Mouse (Mus musculus) kidney, embryonic 14.5 days (tissue): ENCODE data around the gene Mepce. TPM values are rescaled to one million over a fixed set of nuclear protein-coding genes. Genes with fewer than 3 reads are reported as not detected.

Experiments used
- ATAC-seq: fragments of 200-750 bp; cut with Nextera tagmentation; 2 replicates; pipeline ENCODE4 v1.8.0; 2017; ENCODE audit warnings: moderate number of reproducible peaks, mild to moderate bottlenecking, moderate TSS enrichment, moderate library complexity; ENCODE audit not compliant: low FRiP score, low TSS enrichment
- H3K27ac ChIP-seq: fragments of 300-500 bp; sonication (generic); 2 replicates; pipeline ENCODE4 v1.5.1; 2014; ENCODE audit warnings: low read depth, mild to moderate bottlenecking, low read length, moderate library complexity, mixed read lengths
- H3K27me3 ChIP-seq: fragments of 300-500 bp; sonication (generic); 2 replicates; pipeline ENCODE4 v1.6.1; 2014; ENCODE audit warnings: mild to moderate bottlenecking, low read length; ENCODE audit not compliant: control insufficient read depth, insufficient read depth
- H3K36me3 ChIP-seq: fragments of 300-500 bp; sonication (generic); 2 replicates; pipeline ENCODE4 v1.6.1; 2014; ENCODE audit warnings: low read length, mixed read lengths; ENCODE audit not compliant: control insufficient read depth, insufficient read depth
- H3K4me1 ChIP-seq: fragments of 300-500 bp; sonication (generic); 2 replicates; pipeline ENCODE4 v1.6.1; 2014; ENCODE audit warnings: low read length, mixed read lengths; ENCODE audit not compliant: control insufficient read depth, insufficient read depth
- H3K4me2 ChIP-seq: fragments of 300-500 bp; sonication (generic); replicated peaks from 2 replicates; pipeline ENCODE4 v1.6.1; 2014; ENCODE audit warnings: low read depth, mild to moderate bottlenecking, low read length
- H3K4me3 ChIP-seq: fragments of 300-500 bp; sonication (generic); 2 replicates; pipeline ENCODE4 v1.5.1; 2014; ENCODE audit warnings: mild to moderate bottlenecking, low read length
- H3K9ac ChIP-seq: fragments of 300-500 bp; sonication (generic); 2 replicates; pipeline ENCODE4 v1.6.1; 2014; ENCODE audit warnings: low read depth, mild to moderate bottlenecking, low read length, moderate library complexity
- H3K9me3 ChIP-seq: fragments of 300-500 bp; sonication (generic); 2 replicates; pipeline ENCODE4 v1.6.1; 2016; ENCODE audit warnings: low read length; ENCODE audit not compliant: control insufficient read depth
- WGBS: fragments of 180-500 bp; shearing (Covaris S2); extraction: QIAGEN DNeasy Blood & Tissue Kit; methylation state at CpG from one replicate; pipeline ENCODE4 v1.1.7; 2014; 5-methylcytosine and 5-hydroxymethylcytosine counted together
- polyA plus RNA-seq: library from polyadenylated mRNA; unstranded; fragments of >200 nt; fragmentation: Nextera tagmentation; extraction: Ambion mirVana; gene quantifications from 2 replicates; pipeline ENCODE4 v1.2.1, GENCODE M21; 2014

The Mepce gene
- polyA plus RNA-seq, 1 experiment from 2014 or later, result 11.8 TPM

GRCm38 (mm10) chr5:137741023-137741931 lies 46.2 kb downstream of the Mepce start, which contains the start of gene Nyap1:
Nyap1 (minus strand) TSS chr5:137741607.
- peak; percentile 83 for ATAC-seq
- Histone ChIP-seq H3K27ac (peak within 1 kb of the TSS; percentile 42; the same call in 1 of the 2 replicates), H3K4me2 (peak within 1 kb of the TSS; percentile 91), H3K4me3 (peak within 1 kb of the TSS; percentile 68), H3K27me3 (no peaks in the 10 kb centered on the region), H3K4me1 (peaks cover 13% of the 10 kb centered on the region; the same call in 1 of the 2 replicates), H3K9me3 (no peaks in the 10 kb centered on the region), H3K36me3 (no peaks in the 10 kb centered on the region), H3K9ac (peak within 1 kb of the TSS; percentile 65)
- under 1% methylated on average over 67 of the region's 71 CpGs for WGBS

DNA sequence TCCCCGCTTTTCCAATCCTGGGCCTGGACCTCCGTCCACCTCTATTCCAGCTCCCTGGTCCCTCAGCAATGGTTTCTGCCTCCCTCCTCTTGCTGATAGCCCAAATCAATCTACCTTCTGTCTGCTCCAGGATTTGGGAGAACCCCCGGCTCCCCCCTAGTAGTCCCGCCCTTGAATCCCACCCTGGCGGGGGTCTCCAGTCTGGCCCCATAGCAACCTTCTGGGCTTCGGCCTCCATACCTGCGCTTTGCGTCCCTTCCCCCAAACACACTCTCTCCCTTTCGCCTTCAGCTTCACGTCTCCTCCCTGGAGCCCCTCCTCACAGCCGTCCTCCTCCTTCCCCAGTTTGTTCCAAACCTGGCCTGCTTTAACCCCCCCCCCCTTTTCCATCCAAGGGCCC lies 46.9 kb downstream of the Mepce start:
- H3K9ac ChIP-seq, result peak overlapping the region; percentile 65
- peak overlapping the region; percentile 91 for H3K4me2 ChIP-seq
- peak overlapping the region; percentile 68 for H3K4me3 ChIP-seq
- peak overlapping the region; percentile 42; the same call in 1 of the 2 replicates for H3K27ac ChIP-seq
- no peaks in the 10 kb centered on the region for H3K27me3 ChIP-seq
- ATAC-seq, result peak; percentile 29
- H3K4me1 ChIP-seq, result peaks cover 13% of the 10 kb centered on the region; the same call in 1 of the 2 replicates
- H3K36me3 ChIP-seq, result peaks cover 3% of the 10 kb centered on the region; the same call in 1 of the 2 replicates
- 8% methylated on average over 11 of the region's 11 CpGs for WGBS
- no peaks in the 10 kb centered on the region for H3K9me3 ChIP-seq

DNA sequence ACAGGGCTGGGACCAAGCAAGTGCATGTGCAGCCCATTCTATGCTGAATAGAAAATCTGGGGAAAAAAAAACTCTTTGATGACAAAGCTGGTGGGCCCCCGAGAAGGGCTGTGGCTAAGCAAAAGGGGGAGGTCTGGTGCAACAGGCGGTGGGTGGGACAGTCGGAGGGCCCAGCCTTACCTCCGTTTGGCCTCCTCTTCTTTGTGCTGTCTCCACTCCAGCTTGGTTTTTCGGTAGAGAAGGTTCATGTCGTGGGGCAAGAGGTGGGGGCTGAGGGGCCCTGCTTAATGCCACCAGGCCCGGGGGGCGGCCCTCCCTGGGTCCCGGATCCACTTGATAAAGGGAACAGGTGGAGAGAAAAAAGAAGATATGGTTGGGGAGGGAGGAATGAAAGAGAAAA lies 48.0 kb downstream of the Mepce start:
- H3K4me2 ChIP-seq, result no peak overlapping the region
- H3K27ac ChIP-seq, result no peak overlapping the region
- no peak overlapping the region for H3K4me3 ChIP-seq
- H3K36me3 ChIP-seq, result peaks cover 11% of the 10 kb centered on the region; the same call in 1 of the 2 replicates
- H3K27me3 ChIP-seq, result no peaks in the 10 kb centered on the region
- H3K4me1 ChIP-seq, result peaks cover 13% of the 10 kb centered on the region; the same call in 1 of the 2 replicates
- H3K9ac ChIP-seq, result peak overlapping the region; percentile 34; the same call in 1 of the 2 replicates
- WGBS, result 57% methylated on average over 9 of the region's 9 CpGs
- H3K9me3 ChIP-seq, result no peaks in the 10 kb centered on the region
- ATAC-seq, result no peak

GRCm38 (mm10) chr5:137738516-137738915 lies 48.9 kb downstream of the Mepce start:
- Histone ChIP-seq H3K9ac (no peak overlapping the region), H3K4me3 (no peak overlapping the region), H3K27ac (no peak overlapping the region), H3K27me3 (no peaks in the 10 kb centered on the region), H3K4me2 (no peak overlapping the region), H3K9me3 (no peaks in the 10 kb centered on the region), H3K4me1 (peaks cover 13% of the 10 kb centered on the region; the same call in 1 of the 2 replicates), H3K36me3 (peaks cover 13% of the 10 kb centered on the region)
- WGBS, result 53% methylated on average over 5 of the region's 5 CpGs
- no peak for ATAC-seq

DNA sequence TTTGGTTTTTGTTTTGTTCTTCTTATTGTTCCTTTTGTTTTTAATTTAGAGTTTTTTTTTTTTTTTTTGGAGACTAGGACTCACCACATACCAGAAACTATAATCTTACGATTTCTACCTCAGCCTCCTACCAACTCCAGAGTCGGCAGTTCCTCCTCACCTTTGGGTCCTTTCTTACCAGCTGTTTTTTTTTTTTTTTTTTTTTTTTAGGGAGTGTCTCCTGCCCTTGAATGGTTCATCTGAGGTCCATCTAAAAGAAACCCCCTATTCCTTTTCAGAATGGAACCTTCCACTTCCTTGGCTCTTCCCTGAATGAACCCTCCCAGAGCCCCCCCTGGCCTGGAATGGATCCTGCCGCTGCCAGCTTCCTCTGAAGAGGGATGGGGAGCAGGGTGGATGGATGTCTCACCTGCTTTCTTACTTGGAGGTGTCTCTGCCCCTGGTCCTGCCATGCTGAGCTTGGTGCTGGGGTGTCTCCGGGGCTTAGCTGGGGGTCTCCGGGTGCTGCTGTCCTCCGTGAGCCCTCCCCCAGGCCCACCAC lies 50.0 kb downstream of the Mepce start:
- Histone ChIP-seq H3K4me1 (peaks cover 13% of the 10 kb centered on the region; the same call in 1 of the 2 replicates), H3K4me3 (no peak overlapping the region), H3K9ac (0 out of 2 replicates have a peak overlapping the region, but pooled peaks have one; percentile 13), H3K4me2 (no peak overlapping the region), H3K27me3 (no peaks in the 10 kb centered on the region), H3K36me3 (peaks cover 14% of the 10 kb centered on the region), H3K9me3 (no peaks in the 10 kb centered on the region), H3K27ac (no peak overlapping the region)
- 87% methylated on average over 6 of the region's 6 CpGs for WGBS
- no peak for ATAC-seq

GRCm38 (mm10) chr5:137734289-137735061 lies 53.0 kb downstream of the Mepce start:
- H3K9ac ChIP-seq, result no peak overlapping the region
- H3K27me3 ChIP-seq, result no peaks in the 10 kb centered on the region
- no peak overlapping the region for H3K4me3 ChIP-seq
- WGBS, result 73% methylated on average over 6 of the region's 6 CpGs
- no peaks in the 10 kb centered on the region for H3K9me3 ChIP-seq
- H3K27ac ChIP-seq, result no peak overlapping the region
- peaks cover 14% of the 10 kb centered on the region for H3K36me3 ChIP-seq
- peak; percentile 64 for ATAC-seq
- H3K4me2 ChIP-seq, result no peak overlapping the region
- 0 out of 2 replicates have a peak, but pooled peaks cover 4% of the 10 kb centered on the region for H3K4me1 ChIP-seq

DNA sequence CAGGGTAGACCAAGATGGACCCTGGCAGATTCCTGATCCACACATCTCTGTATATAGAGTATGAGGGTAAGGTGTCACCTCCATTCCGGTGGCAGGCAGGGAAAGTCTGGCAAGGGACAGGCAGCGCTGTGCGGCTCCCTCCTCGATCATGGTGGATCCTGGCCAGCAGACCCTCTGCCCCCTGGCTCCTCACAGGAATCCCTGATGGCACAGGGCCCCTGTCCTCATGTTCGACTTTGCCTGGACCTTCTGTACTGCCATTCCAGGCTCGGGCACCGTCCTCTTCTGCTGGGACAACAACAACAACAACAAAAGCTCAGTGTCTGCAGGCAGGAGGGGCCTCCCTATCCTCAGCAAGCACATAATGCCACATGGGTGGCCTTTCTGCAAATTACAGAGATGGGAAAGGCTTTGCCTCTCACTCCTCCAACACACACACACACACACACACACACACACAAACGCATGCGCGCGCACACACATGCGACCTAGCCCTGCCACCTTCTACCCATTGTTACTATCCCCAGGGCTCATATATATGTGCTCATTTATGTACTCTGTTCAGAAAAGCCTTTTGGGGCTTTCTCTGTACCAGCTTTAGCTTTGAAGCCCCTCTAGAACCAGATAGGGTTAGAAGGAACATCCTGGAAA lies 53.7 kb downstream of the Mepce start:
- Histone ChIP-seq H3K27me3 (no peaks in the 10 kb centered on the region), H3K9ac (no peak overlapping the region), H3K9me3 (no peaks in the 10 kb centered on the region), H3K36me3 (peaks cover 14% of the 10 kb centered on the region), H3K4me3 (no peak overlapping the region), H3K4me1 (no peaks in the 10 kb centered on the region), H3K4me2 (no peak overlapping the region), H3K27ac (no peak overlapping the region)
- WGBS, result 89% methylated on average over 12 of the region's 12 CpGs
- 0 out of 2 replicates have a peak, but pooled peaks have one; percentile 20 for ATAC-seq
